Mouse (Mus musculus): ENCODE data around the gene Rhbdd1. TPM values are rescaled to one million over a fixed set of nuclear protein-coding genes. Genes with fewer than 3 reads are reported as not detected.

Rhbdd1 gene
- polyA plus RNA-seq, 1 experiment from 2014 or later, result 8.6 TPM

DNA sequence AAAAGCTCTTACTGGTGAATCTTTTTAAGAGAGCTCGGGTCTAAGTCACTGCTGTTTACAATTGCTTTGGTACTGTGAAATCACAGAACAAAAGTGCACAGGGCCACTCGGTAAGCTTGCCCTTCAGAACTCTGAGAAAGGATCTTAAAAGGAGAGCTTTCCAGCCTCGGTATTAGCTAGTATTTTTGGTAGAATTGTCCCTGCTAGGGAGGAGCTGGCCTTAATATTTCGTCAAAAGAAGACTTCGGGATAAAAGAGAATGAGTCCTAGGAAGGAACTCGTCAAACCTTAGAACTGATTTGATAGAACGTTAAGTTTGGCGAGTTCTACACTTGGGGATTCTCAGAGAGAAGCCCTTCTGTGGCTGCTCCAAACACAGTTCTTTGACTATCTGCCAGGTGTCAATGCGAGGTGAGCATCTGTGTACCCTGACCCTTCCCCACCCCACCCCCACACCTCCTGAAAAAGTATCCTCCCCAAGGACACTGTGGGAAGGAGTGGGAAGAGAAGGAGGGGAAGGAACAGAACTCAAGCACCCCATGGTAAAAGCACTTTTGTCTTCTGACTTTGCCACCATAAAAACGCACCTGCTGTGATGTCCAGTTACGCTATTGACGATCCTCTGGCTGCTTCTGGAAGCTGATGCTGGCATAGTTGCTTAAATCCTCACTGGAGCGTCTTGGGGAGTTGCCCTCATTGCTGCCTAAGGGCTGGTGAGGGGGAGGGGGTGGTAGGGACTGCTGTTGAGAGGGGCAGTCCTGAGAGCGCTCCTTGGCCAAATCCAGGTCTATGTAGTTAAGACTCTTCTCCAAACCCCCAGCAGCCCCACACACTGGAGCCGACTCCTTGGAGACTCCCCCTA, 29.8 kb upstream of the Rhbdd1 start:
- ATAC-seq (ENCODE audit: insufficient read depth), result no peak
- H3K4me2 ChIP-seq, result peak overlapping the region; percentile 42
- H3K4me3 ChIP-seq (replicated peaks), result peak overlapping the region; percentile 15
- no peak overlapping the region for H3K9ac ChIP-seq
- no peaks in the 10 kb centered on the region for H3K9me3 ChIP-seq (replicated peaks)
- peaks cover 7% of the 10 kb centered on the region; the same call in 1 of the 2 replicates for H3K36me3 ChIP-seq (replicated peaks)
- no peak overlapping the region for H3K27ac ChIP-seq (replicated peaks)
- peaks cover 26% of the 10 kb centered on the region for H3K4me1 ChIP-seq (replicated peaks)
- peaks cover 57% of the 10 kb centered on the region for H3K27me3 ChIP-seq
- WGBS (ENCODE audit: insufficient replicate concordance), result 38% methylated on average over 15 of the region's 15 CpGs

DNA sequence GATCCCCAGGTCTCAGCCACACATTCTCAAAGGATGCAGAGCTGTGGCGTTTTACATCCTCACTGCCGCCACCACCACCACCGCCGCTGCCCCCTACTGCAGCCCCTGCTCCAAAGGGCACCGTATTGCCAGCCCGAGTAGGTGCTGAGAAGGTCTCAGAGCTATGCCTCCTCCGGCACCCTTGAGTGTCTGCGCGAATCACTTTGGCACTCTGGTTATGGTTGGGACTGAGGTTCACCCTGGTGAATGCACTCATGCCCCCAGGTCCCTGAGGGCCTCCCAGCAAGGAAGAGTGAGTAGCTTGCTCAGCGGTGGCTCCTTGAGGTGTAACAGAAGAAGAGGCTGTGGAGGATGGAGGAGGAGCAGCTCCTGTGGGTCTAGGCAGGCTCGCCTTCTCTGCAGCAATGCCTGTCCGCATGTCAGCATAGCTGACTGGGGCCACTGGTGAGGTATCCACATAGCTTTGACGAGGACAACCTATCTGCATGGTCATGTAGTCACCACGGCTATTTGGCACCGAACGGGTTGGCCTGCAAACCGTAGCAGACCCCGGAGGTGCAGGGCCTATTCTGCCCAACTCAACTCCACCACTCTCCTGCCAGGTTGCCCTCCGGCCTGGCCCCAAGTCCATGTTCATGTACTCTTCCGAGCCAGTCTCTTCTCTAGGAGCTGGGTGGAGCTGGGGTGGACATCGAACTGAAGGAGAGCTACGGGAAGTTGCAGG, 29.0 kb upstream of the Rhbdd1 start:
- H3K4me2 ChIP-seq, result peak overlapping the region; percentile 42
- ATAC-seq (ENCODE audit: insufficient read depth), result no peak
- WGBS (ENCODE audit: insufficient replicate concordance), result 64% methylated on average over 22 of the region's 22 CpGs
- H3K4me3 ChIP-seq (replicated peaks), result peak overlapping the region; percentile 15
- H3K9ac ChIP-seq, result no peak overlapping the region
- peaks cover 7% of the 10 kb centered on the region; the same call in 1 of the 2 replicates for H3K36me3 ChIP-seq (replicated peaks)
- peaks cover 26% of the 10 kb centered on the region for H3K4me1 ChIP-seq (replicated peaks)
- no peaks in the 10 kb centered on the region for H3K9me3 ChIP-seq (replicated peaks)
- H3K27me3 ChIP-seq, result peaks cover 65% of the 10 kb centered on the region
- H3K27ac ChIP-seq (replicated peaks), result no peak overlapping the region

DNA sequence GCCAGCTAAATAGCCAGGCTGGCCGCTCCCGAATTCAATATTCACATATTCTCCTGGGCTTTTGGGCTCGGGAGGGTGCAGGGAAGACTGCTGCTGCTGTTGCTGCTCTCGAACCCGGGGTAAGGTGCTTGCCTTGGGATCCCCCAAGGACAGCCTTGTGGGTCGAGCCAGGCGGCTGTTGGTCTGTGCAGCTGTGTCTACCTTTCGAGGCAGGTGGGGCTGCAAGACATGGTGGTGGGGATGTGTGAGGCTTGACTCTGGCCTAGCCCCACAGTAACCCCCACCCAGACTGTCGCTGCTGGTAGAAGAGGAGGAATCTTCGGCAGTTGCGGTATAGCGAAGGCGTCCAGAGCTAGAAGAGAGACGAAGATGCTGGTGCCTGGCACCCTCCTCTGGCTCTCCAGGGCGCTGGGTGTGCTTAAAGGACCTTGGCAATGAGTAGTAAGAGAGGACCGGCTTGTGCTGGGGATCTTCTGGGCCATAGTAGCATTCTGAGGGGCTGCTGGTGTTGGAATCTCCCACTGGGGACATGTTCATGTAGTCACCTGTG, 28.4 kb upstream of the Rhbdd1 start:
- Histone ChIP-seq H3K4me2 (peak overlapping the region; percentile 42), H3K9me3 (replicated peaks) (no peaks in the 10 kb centered on the region), H3K9ac (no peak overlapping the region), H3K4me3 (replicated peaks) (no peak overlapping the region), H3K27me3 (peaks cover 72% of the 10 kb centered on the region), H3K36me3 (replicated peaks) (peaks cover 7% of the 10 kb centered on the region; the same call in 1 of the 2 replicates), H3K27ac (replicated peaks) (no peak overlapping the region), H3K4me1 (replicated peaks) (peaks cover 22% of the 10 kb centered on the region)
- ATAC-seq (ENCODE audit: insufficient read depth), result no peak
- 73% methylated on average over 16 of the region's 16 CpGs for WGBS (ENCODE audit: insufficient replicate concordance)

DNA sequence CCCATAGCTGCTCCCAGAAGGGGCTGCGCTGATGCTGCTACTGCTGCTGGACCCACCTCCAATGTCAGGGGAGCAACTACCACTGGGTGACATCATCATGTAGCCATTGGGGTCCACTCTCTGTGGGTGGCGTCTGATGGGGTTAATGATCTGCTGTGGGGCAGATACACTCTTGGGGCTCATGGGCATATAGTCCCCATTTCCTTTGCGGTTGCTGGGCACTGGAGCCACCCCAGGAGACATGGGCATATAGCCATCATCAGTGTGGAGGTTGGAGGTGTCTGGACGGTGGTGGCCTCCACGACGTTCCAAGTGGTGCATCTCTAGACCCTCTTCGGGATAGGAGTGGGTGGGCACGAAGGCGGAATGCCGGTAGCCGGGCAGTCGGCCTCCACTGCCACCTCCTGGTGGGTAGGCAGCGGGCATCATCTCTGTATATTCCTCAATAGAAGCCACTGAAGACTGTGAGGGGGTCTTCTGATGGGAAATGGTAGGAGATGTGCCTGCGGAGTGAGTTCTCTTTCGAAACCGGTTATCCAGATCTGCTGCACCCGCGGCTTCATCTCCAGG, 27.7 kb upstream of the Rhbdd1 start:
- H3K36me3 ChIP-seq (replicated peaks), result peaks cover 7% of the 10 kb centered on the region; the same call in 1 of the 2 replicates
- H3K4me3 ChIP-seq (replicated peaks), result no peak overlapping the region
- no peak overlapping the region for H3K27ac ChIP-seq (replicated peaks)
- no peaks in the 10 kb centered on the region for H3K9me3 ChIP-seq (replicated peaks)
- H3K27me3 ChIP-seq, result peaks cover 78% of the 10 kb centered on the region
- no peak overlapping the region for H3K9ac ChIP-seq
- peaks cover 16% of the 10 kb centered on the region for H3K4me1 ChIP-seq (replicated peaks)
- no peak overlapping the region for H3K4me2 ChIP-seq
- ATAC-seq (ENCODE audit: insufficient read depth), result no peak
- 79% methylated on average over 18 of the region's 18 CpGs for WGBS (ENCODE audit: insufficient replicate concordance)

GRCm38 (mm10) chr1:82289116-82289989, 26.9 kb upstream of the Rhbdd1 start:
- 60% methylated on average over 35 of the region's 35 CpGs for WGBS (ENCODE audit: insufficient replicate concordance)
- ATAC-seq (ENCODE audit: insufficient read depth), result no peak
- peak overlapping the region; percentile 60 for H3K4me2 ChIP-seq
- H3K4me1 ChIP-seq (replicated peaks), result peaks cover 10% of the 10 kb centered on the region; the same call in 1 of the 2 replicates
- peaks cover 7% of the 10 kb centered on the region; the same call in 1 of the 2 replicates for H3K36me3 ChIP-seq (replicated peaks)
- no peak overlapping the region for H3K27ac ChIP-seq (replicated peaks)
- H3K27me3 ChIP-seq, result peaks cover 86% of the 10 kb centered on the region
- H3K4me3 ChIP-seq (replicated peaks), result peak overlapping the region; percentile 47
- H3K9ac ChIP-seq, result no peak overlapping the region
- H3K9me3 ChIP-seq (replicated peaks), result no peaks in the 10 kb centered on the region

GRCm38 (mm10) chr1:82289990-82290681, 26.1 kb upstream of the Rhbdd1 start:
- H3K4me3 ChIP-seq (replicated peaks), result peak overlapping the region; percentile 47
- no peaks in the 10 kb centered on the region for H3K9me3 ChIP-seq (replicated peaks)
- H3K36me3 ChIP-seq (replicated peaks), result peaks cover 7% of the 10 kb centered on the region; the same call in 1 of the 2 replicates
- ATAC-seq (ENCODE audit: insufficient read depth), result no peak
- H3K9ac ChIP-seq, result peak overlapping the region; percentile 16; the same call in 1 of the 2 replicates
- H3K4me2 ChIP-seq, result peak overlapping the region; percentile 60
- WGBS (ENCODE audit: insufficient replicate concordance), result 1% methylated on average over 45 of the region's 45 CpGs
- H3K27me3 ChIP-seq, result peaks cover 89% of the 10 kb centered on the region
- H3K4me1 ChIP-seq (replicated peaks), result peaks cover 10% of the 10 kb centered on the region; the same call in 1 of the 2 replicates
- peak overlapping the region; percentile 64 for H3K27ac ChIP-seq (replicated peaks)

GRCm38 (mm10) chr1:82290723-82291150, 25.5 kb upstream of the Rhbdd1 start:
- no peak for ATAC-seq (ENCODE audit: insufficient read depth)
- 2% methylated on average over 31 of the region's 31 CpGs for WGBS (ENCODE audit: insufficient replicate concordance)
- Histone ChIP-seq H3K4me3 (replicated peaks) (peak overlapping the region; percentile 47), H3K4me2 (peak overlapping the region; percentile 60), H3K36me3 (replicated peaks) (peaks cover 7% of the 10 kb centered on the region; the same call in 1 of the 2 replicates), H3K9me3 (replicated peaks) (no peaks in the 10 kb centered on the region), H3K27me3 (peaks cover 95% of the 10 kb centered on the region), H3K4me1 (replicated peaks) (peaks cover 10% of the 10 kb centered on the region; the same call in 1 of the 2 replicates), H3K9ac (peak overlapping the region; percentile 16; the same call in 1 of the 2 replicates), H3K27ac (replicated peaks) (peak overlapping the region; percentile 64)

DNA sequence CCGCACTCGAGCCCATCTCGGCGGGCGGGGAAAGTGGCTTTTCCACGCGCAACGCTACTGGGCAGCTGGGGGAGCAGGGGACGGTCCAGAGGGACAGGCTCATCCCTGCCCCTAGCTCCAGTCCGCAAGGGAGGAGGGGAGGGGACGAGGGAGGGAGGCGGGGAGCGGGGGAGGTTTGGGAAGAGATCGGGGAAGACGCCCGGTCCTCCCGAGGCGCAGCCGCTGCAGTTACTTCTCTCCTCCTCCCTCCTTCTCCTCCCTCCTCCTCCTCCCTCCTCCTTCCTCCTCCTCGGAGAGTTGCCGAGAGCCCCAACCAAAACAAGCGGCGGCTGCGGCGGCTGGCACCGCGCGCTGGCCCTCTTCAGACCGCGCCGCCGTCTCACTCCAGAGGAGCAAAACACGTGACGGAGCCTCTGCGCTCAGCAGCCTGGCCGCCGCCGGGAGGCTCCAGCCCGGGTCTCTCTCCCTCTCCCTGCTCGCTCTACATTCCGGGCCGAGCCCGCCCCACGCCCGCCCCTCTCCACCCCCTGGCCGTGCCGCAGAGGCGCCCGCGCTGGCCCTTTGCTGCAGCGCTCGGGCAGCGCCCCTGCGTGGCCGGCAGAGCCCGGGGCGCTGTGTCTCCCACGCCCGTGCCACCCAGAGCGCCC, 25.0 kb upstream of the Rhbdd1 start, which contains the start of gene Irs1:
Gene Irs1 (minus strand): TSS at position 266 of the 647 bp plus-strand sequence.
- Histone ChIP-seq H3K4me1 (replicated peaks) (peaks cover 10% of the 10 kb centered on the region; the same call in 1 of the 2 replicates), H3K9me3 (replicated peaks) (no peaks in the 10 kb centered on the region), H3K27ac (replicated peaks) (peak within 1 kb of the TSS; percentile 64), H3K9ac (peak within 1 kb of the TSS; percentile 18; the same call in 1 of the 2 replicates), H3K27me3 (peaks cover 90% of the 10 kb centered on the region), H3K36me3 (replicated peaks) (peaks cover 7% of the 10 kb centered on the region; the same call in 1 of the 2 replicates), H3K4me2 (peak within 1 kb of the TSS; percentile 60), H3K4me3 (replicated peaks) (peak within 1 kb of the TSS; percentile 47)
- under 1% methylated on average over 60 of the region's 60 CpGs for WGBS (ENCODE audit: insufficient replicate concordance)
- ATAC-seq (ENCODE audit: insufficient read depth), result peak; percentile 85
